Mouse (Mus musculus) CH12.LX (cell line): ENCODE results near the gene Orc4. TPM values are rescaled to one million over a fixed set of nuclear protein-coding genes. Genes with fewer than 3 reads are reported as not detected.
A peak's percentile ranks its signal among the peaks of the same experiment; 100 is the strongest.

Experiments
- DNase-seq: peaks from one replicate; pipeline ENCODE4 v3.0.0-alpha.2; 2013; ENCODE audit errors: extremely low read depth
- H3K27ac ChIP-seq: 2 replicates; pipeline ENCODE4 v1.5.1; 2012; ENCODE audit warnings: low read depth, mild to moderate bottlenecking, control low read depth, moderate library complexity; ENCODE audit not compliant: insufficient read depth
- H3K27me3 ChIP-seq: replicated peaks from 2 replicates; pipeline ENCODE3; 2012; ENCODE audit warnings: inconsistent platforms
- H3K36me3 ChIP-seq, 2 experiments: replicated peaks in 1 of 2; 2 replicates each; pipeline versions ENCODE3 to v1.6.1; 2012; ENCODE audit warnings: inconsistent platforms in 1 of 2, low read length in 1 of 2, mild to moderate bottlenecking in 1 of 2, mixed read lengths in 1 of 2, moderate library complexity in 1 of 2; ENCODE audit not compliant: control insufficient read depth in 1 of 2, insufficient read depth in 1 of 2
- H3K4me1 ChIP-seq, 2 experiments: 2 replicates each; pipeline ENCODE4 v1.6.1; 2012; ENCODE audit warnings: inconsistent platforms in 1 of 2, moderate library complexity in 1 of 2; ENCODE audit not compliant: insufficient read depth in 2 of 2, control insufficient read depth in 1 of 2
- H3K4me2 ChIP-seq: 2 replicates; pipeline ENCODE4 v1.6.1; 2012; ENCODE audit warnings: low read depth, mild to moderate bottlenecking, control low read depth; ENCODE audit not compliant: poor library complexity, insufficient read depth, severe bottlenecking
- H3K4me3 ChIP-seq, 3 experiments: fragments of 150-350 bp in 1 of 3; sonication (generic) in 1 of 3; replicated peaks in 1 of 3; 2 replicates each; pipeline versions ENCODE3 to v1.5.1; 2011 to 2012; ENCODE audit warnings: low read depth in 2 of 3, low read length in 2 of 3, mild to moderate bottlenecking in 2 of 3, moderate library complexity in 2 of 3, control low read depth in 1 of 3, improper control_type of control experiment in 1 of 3, inconsistent platforms in 1 of 3, mixed read lengths in 1 of 3; ENCODE audit not compliant: poor library complexity in 1 of 3
- H3K79me2 ChIP-seq: replicated peaks from 2 replicates; pipeline ENCODE4 v1.6.1; 2012; ENCODE audit warnings: mild to moderate bottlenecking, moderate library complexity; ENCODE audit not compliant: control insufficient read depth, poor library complexity, insufficient read depth, severe bottlenecking; ENCODE audit errors: extremely low read depth
- H3K9ac ChIP-seq: 2 replicates; pipeline ENCODE4 v1.6.1; 2012; ENCODE audit warnings: low read depth, mild to moderate bottlenecking, control low read depth, moderate library complexity; ENCODE audit not compliant: insufficient read depth
- H3K9me3 ChIP-seq: replicated peaks from 2 replicates; pipeline ENCODE3; 2012; ENCODE audit warnings: low read length, inconsistent platforms, mixed read lengths
- E2F4 ChIP-seq: IDR thresholded peaks from 2 replicates; pipeline ENCODE4 v1.6.1; 2011; ENCODE audit warnings: low read depth, low read length, improper control_type of control experiment; ENCODE audit not compliant: insufficient replicate concordance
- ELF1 ChIP-seq: IDR thresholded peaks from 2 replicates; pipeline ENCODE4 v1.6.1; 2014; ENCODE audit warnings: low read depth, mild to moderate bottlenecking, inconsistent platforms, low read length, improper control_type of control experiment
- EP300 ChIP-seq: IDR thresholded peaks from 2 replicates; pipeline ENCODE4 v1.6.1; 2011; ENCODE audit warnings: low read length, improper control_type of control experiment
- GABPA ChIP-seq: IDR thresholded peaks from 2 replicates; pipeline ENCODE4 v1.6.1; 2012; ENCODE audit warnings: low read depth, low read length, improper control_type of control experiment, inconsistent platforms; ENCODE audit not compliant: insufficient replicate concordance
- IRF4 ChIP-seq: IDR thresholded peaks from 2 replicates; pipeline ENCODE4 v1.6.1; 2014; ENCODE audit warnings: low read depth, mild to moderate bottlenecking, inconsistent platforms, low read length, improper control_type of control experiment
- KAT2A ChIP-seq: IDR thresholded peaks from 2 replicates; pipeline ENCODE4 v1.6.1; 2012; ENCODE audit warnings: low read length, improper control_type of control experiment, inconsistent platforms; ENCODE audit not compliant: insufficient replicate concordance
- MXI1 ChIP-seq: IDR thresholded peaks from 2 replicates; pipeline ENCODE4 v1.6.1; 2011; ENCODE audit warnings: mild to moderate bottlenecking, low read depth, low read length, improper control_type of control experiment
- NRF1 ChIP-seq: IDR thresholded peaks from 2 replicates; pipeline ENCODE4 v1.6.1; 2014; ENCODE audit warnings: low read depth, mild to moderate bottlenecking, inconsistent platforms, low read length, improper control_type of control experiment, moderate library complexity
- POLR2A ChIP-seq: IDR thresholded peaks from 2 replicates; pipeline ENCODE4 v1.6.1; 2011; ENCODE audit warnings: low read depth, mild to moderate bottlenecking, improper control_type of control experiment, low read length
- RCOR1 ChIP-seq: conservative IDR thresholded peaks from 2 replicates; pipeline ENCODE4 v1.6.1; 2012; ENCODE audit warnings: low read depth, mild to moderate bottlenecking, inconsistent platforms, low read length, improper control_type of control experiment
- SIN3A ChIP-seq: IDR thresholded peaks from 2 replicates; pipeline ENCODE4 v1.6.1; 2012; ENCODE audit warnings: low read length, improper control_type of control experiment, inconsistent platforms
- USF1 ChIP-seq: IDR thresholded peaks from 2 replicates; pipeline ENCODE4 v1.6.1; 2014; ENCODE audit warnings: low read depth, mild to moderate bottlenecking, inconsistent platforms, low read length, improper control_type of control experiment
- ZKSCAN1 ChIP-seq: IDR thresholded peaks from 2 replicates; pipeline ENCODE4 v1.6.1; 2012; ENCODE audit warnings: low read depth, inconsistent platforms, low read length, improper control_type of control experiment, borderline replicate concordance
- ZNF384 ChIP-seq: IDR thresholded peaks from 2 replicates; pipeline ENCODE4 v1.6.1; 2012; ENCODE audit warnings: low read depth, low read length, improper control_type of control experiment, inconsistent platforms
- dilution Hi-C: fragments of 300-500 bp; cut with MboI; formaldehyde crosslinking; loops from 2 replicates; pipeline ENCODE4 v1.14.3; 2020; ENCODE audit warnings: low sequenced_read_pairs; ENCODE audit not compliant: extremely low pct_unique_long_range_greater_than_20kb, extremely low pct_ligation_motif_present
- in situ Hi-C: fragments of 300-500 bp; cut with MboI; formaldehyde crosslinking; loops from 3 replicates; pipeline ENCODE4 v1.14.3; 2019; ENCODE audit warnings: low sequenced_read_pairs, low pct_ligation_motif_present, low pct_unique_long_range_greater_than_20kb, mixed read lengths
- polyA plus RNA-seq: library from polyadenylated mRNA; unstranded; fragments of >175 nt; gene quantifications from 2 replicates; pipeline ENCODE4 v1.2.1, GENCODE M21; 2012; ENCODE audit warnings: low read depth; ENCODE audit not compliant: insufficient read length
- total RNA-seq, 2 experiments: library from RNA; depleted of rRNA; stranded (reverse); fragments of 300-350 nt in 1 of 2; fragments of >200 nt in 1 of 2; gene quantifications; 2 replicates each; pipeline ENCODE4 v1.2.3; 2012 to 2014

The Orc4 gene
- total and polyA plus RNA-seq, 3 experiments, result 42.5 to 180 (median 91.7) TPM

GRCm38 (mm10) chr2:48956591-48956990, 6.5 kb upstream of the Orc4 start:
- Histone ChIP-seq H3K27ac (no peak overlapping the region), H3K9me3 (no peaks in the 10 kb centered on the region), H3K27me3 (no peaks in the 10 kb centered on the region), H3K9ac (no peak overlapping the region), H3K4me2 (no peak overlapping the region), H3K79me2 (peaks cover 13% of the 10 kb centered on the region; the same call in 1 of the 2 replicates), H3K36me3 (no peaks in the 10 kb centered on the region)
- no peak for DNase-seq
- TF ChIP-seq RCOR1 (no peak), EP300 (no peak), MXI1 (no peak), POLR2A (no peak), E2F4 (no peak), KAT2A (no peak), SIN3A (no peak), ELF1 (no peak)
- TF ChIP-seq, all 38 proteins: peak for 0
- in situ Hi-C loops, result no loop called here
- Histone ChIP-seq H3K4me1 (peaks cover 0 to 7% of the 10 kb centered on the region in 2 experiments; a peak in 1 of 4 replicates), H3K4me3 (no peak overlapping the region)
- dilution Hi-C loops, result no loop called here

GRCm38 (mm10) chr2:48950316-48950880, 321 bp upstream of the Orc4 start:
- no peaks in the 10 kb centered on the region for H3K9me3 ChIP-seq
- peak; percentile 21 for DNase-seq
- H3K4me2 ChIP-seq, result peak overlapping the region; percentile 10
- dilution Hi-C loops (no loop called here), in situ Hi-C loops (no loop called here)
- peak overlapping the region; percentile 65 to 96 (median 67) for H3K4me3 ChIP-seq
- H3K4me1 ChIP-seq, result peaks cover 0 to 14% of the 10 kb centered on the region in 2 experiments; a peak in 1 of 4 replicates
- no peak overlapping the region for H3K27ac ChIP-seq
- H3K27me3 ChIP-seq, result no peaks in the 10 kb centered on the region
- peak; percentile 55; the same call in 1 of the 2 replicates for TF ChIP-seq SIN3A
- no peak for TF ChIP-seq IRF4
- peak; percentile 10; the same call in 1 of the 2 replicates for TF ChIP-seq ZNF384
- H3K36me3 ChIP-seq, result no peaks in the 10 kb centered on the region
- peak overlapping the region; percentile 87 for H3K9ac ChIP-seq
- peaks cover 39% of the 10 kb centered on the region for H3K79me2 ChIP-seq

GRCm38 (mm10) chr2:48949743-48950251, 280 bp downstream of the Orc4 start:
- H3K4me2 ChIP-seq, result peak overlapping the region; percentile 10
- no peaks in the 10 kb centered on the region for H3K9me3 ChIP-seq
- H3K36me3 ChIP-seq, result no peaks in the 10 kb centered on the region
- TF ChIP-seq ELF1, result no peak
- no peak for TF ChIP-seq RCOR1
- TF ChIP-seq SIN3A, result no peak
- TF ChIP-seq GABPA, result no peak
- no peak for TF ChIP-seq ZKSCAN1
- 0 out of 2 replicates have a peak, but pooled peaks have one; percentile 10 for TF ChIP-seq MXI1
- TF ChIP-seq NRF1, result no peak
- no peak for TF ChIP-seq USF1
- in situ Hi-C loops, result no loop called here
- H3K4me1 ChIP-seq, result peaks cover 0 to 15% of the 10 kb centered on the region in 2 experiments; a peak in 1 of 4 replicates
- dilution Hi-C loops, result no loop called here
- H3K27ac ChIP-seq, result peak overlapping the region; percentile 93
- no peaks in the 10 kb centered on the region for H3K27me3 ChIP-seq
- H3K4me3 ChIP-seq, result peak overlapping the region; percentile 67 to 96 (median 71)
- peaks cover 41% of the 10 kb centered on the region for H3K79me2 ChIP-seq
- DNase-seq, result no peak
- H3K9ac ChIP-seq, result peak overlapping the region; percentile 87
